Mouse (Mus musculus) kidney, embryonic 16.5 days (tissue): ENCODE results near the gene Xlr3b. TPM values are rescaled to one million over a fixed set of nuclear protein-coding genes. Genes with fewer than 3 reads are reported as not detected.
"Not testable (repeated sequence)": the region's sequence is repeated elsewhere in the genome, so short reads cannot be mapped to it uniquely, and the experiment has no call there.

Source experiments
- ATAC-seq: fragments of 200-750 bp; cut with Nextera tagmentation; 2 replicates; pipeline ENCODE4 v1.8.0; 2017; ENCODE audit warnings: moderate TSS enrichment; ENCODE audit not compliant: low FRiP score, low TSS enrichment
- H3K27ac ChIP-seq: fragments of 300-500 bp; sonication (generic); 2 replicates; pipeline ENCODE4 v1.5.1; 2014; ENCODE audit warnings: low read length
- H3K27me3 ChIP-seq: fragments of 300-500 bp; sonication (generic); 2 replicates; pipeline ENCODE4 v1.6.1; 2014; ENCODE audit warnings: low read length, control low read depth, mixed read lengths; ENCODE audit not compliant: insufficient read depth
- H3K36me3 ChIP-seq: fragments of 300-500 bp; sonication (generic); 2 replicates; pipeline ENCODE4 v1.6.1; 2014; ENCODE audit warnings: low read length, control low read depth, mixed read lengths; ENCODE audit not compliant: insufficient read depth
- H3K4me1 ChIP-seq: fragments of 300-500 bp; sonication (generic); 2 replicates; pipeline ENCODE4 v1.6.1; 2014; ENCODE audit warnings: low read length, control low read depth, mixed read lengths; ENCODE audit not compliant: insufficient read depth
- H3K4me2 ChIP-seq: fragments of 300-500 bp; sonication (generic); replicated peaks from 2 replicates; pipeline ENCODE4 v1.6.1; 2014; ENCODE audit warnings: low read depth, low read length
- H3K4me3 ChIP-seq: fragments of 300-500 bp; sonication (generic); 2 replicates; pipeline ENCODE4 v1.5.1; 2014; ENCODE audit warnings: mild to moderate bottlenecking, low read length
- H3K9ac ChIP-seq: fragments of 300-500 bp; sonication (generic); replicated peaks from 2 replicates; pipeline ENCODE4 v1.6.1; 2014; ENCODE audit warnings: low read length
- H3K9me3 ChIP-seq: fragments of 300-500 bp; sonication (generic); 2 replicates; pipeline ENCODE4 v1.6.1; 2016; ENCODE audit warnings: low read length, control low read depth
- WGBS: fragments of 180-500 bp; shearing (Covaris S2); extraction: QIAGEN DNeasy Blood & Tissue Kit; methylation state at CpG from one replicate; pipeline ENCODE4 v1.1.7; 2014; 5-methylcytosine and 5-hydroxymethylcytosine counted together
- polyA plus RNA-seq: library from polyadenylated mRNA; unstranded; fragments of >200 nt; fragmentation: Nextera tagmentation; extraction: Ambion mirVana; gene quantifications from 2 replicates; pipeline ENCODE4 v1.2.1, GENCODE M21; 2015

Xlr3b gene
- polyA plus RNA-seq, 1 experiment from 2014 or later = 14.0 TPM

GRCm38 (mm10) chrX:73229288-73229687 lies 37.3 kb downstream of the Xlr3b start:
- Histone ChIP-seq H3K27ac (no peak overlapping the region), H3K27me3 (no peaks in the 10 kb centered on the region; the same call in 1 of the 2 replicates), H3K4me2 (peak overlapping the region; percentile 75), H3K9me3 (no peaks in the 10 kb centered on the region), H3K36me3 (no peaks in the 10 kb centered on the region), H3K4me1 (peaks cover 5% of the 10 kb centered on the region; the same call in 1 of the 2 replicates), H3K9ac (peak overlapping the region; percentile 73), H3K4me3 (peak overlapping the region; percentile 60)
- ATAC-seq = no peak
- 35% methylated on average over 3 of the region's 3 CpGs for WGBS

- not testable (repeated sequence) for H3K4me3 ChIP-seq, H3K4me2 ChIP-seq, H3K36me3 ChIP-seq, ATAC-seq, H3K9me3 ChIP-seq, H3K4me1 ChIP-seq, H3K27me3 ChIP-seq, H3K27ac ChIP-seq, H3K9ac ChIP-seq
- 90% methylated on average over 9 of the region's 14 CpGs for WGBS
Measured at GRCm38 (mm10) chrX:73242821-73243325, 50.9 kb downstream of the Xlr3b start, which contains the start of gene Xlr4c. Xlr4c (minus strand) TSS chrX:73243130.

Other genes with a start within 250 kb of the Xlr3b start
- 7.5 and 7.6 TPM in 2 replicates for gene Zfp185, start 204.9 kb upstream of the Xlr3b start, polyA plus RNA-seq
- 0.14 TPM in 1 of 2 replicates, not detected in the other for gene Pnma5, start 155.1 kb upstream of the Xlr3b start, polyA plus RNA-seq
- 0.04 and 0.10 TPM in 2 replicates for gene Pnma3, start 127.4 kb upstream of the Xlr3b start, polyA plus RNA-seq
- gene Xlr4a, start 109.7 kb upstream of the Xlr3b start, polyA plus RNA-seq = 0.54 and 0.98 TPM in 2 replicates
- gene Xlr3a, start 95.1 kb upstream of the Xlr3b start, polyA plus RNA-seq = 2.3 and 3.6 TPM in 2 replicates
- gene Gm14685, start 75.2 kb upstream of the Xlr3b start, polyA plus RNA-seq = not detected in 2 replicates
- not detected in 2 replicates for gene Xlr5b, start 43.4 kb upstream of the Xlr3b start, polyA plus RNA-seq
- gene DXBay18, start 42.8 kb upstream of the Xlr3b start, polyA plus RNA-seq = not detected in 2 replicates
- gene Spin2d, start 15.2 kb upstream of the Xlr3b start, polyA plus RNA-seq = not detected in 2 replicates
- 0.51 and 1.1 TPM in 2 replicates for gene Xlr4b, start 22.1 kb downstream of the Xlr3b start, polyA plus RNA-seq
- gene F8a, start 36.1 kb downstream of the Xlr3b start, polyA plus RNA-seq = 10.6 and 10.7 TPM in 2 replicates
- not detected in 2 replicates for gene Xlr4c, start 50.9 kb downstream of the Xlr3b start, polyA plus RNA-seq
- not detected in 2 replicates for gene Xlr3c, start 73.2 kb downstream of the Xlr3b start, polyA plus RNA-seq
- gene Xlr5a, start 100.8 kb downstream of the Xlr3b start, polyA plus RNA-seq = not detected in 2 replicates
- gene Xlr5c, start 100.8 kb downstream of the Xlr3b start, polyA plus RNA-seq = not detected in 2 replicates
- gene Gm45015, start 144.6 kb downstream of the Xlr3b start, polyA plus RNA-seq = not detected in 2 replicates
- 13.8 and 14.7 TPM in 2 replicates for gene Zfp275, start 150.4 kb downstream of the Xlr3b start, polyA plus RNA-seq
- gene Gm18336, start 206.5 kb downstream of the Xlr3b start, polyA plus RNA-seq = not detected in 2 replicates
- 0.10 TPM in 1 of 2 replicates, not detected in the other for gene Zfp92, start 218.9 kb downstream of the Xlr3b start, polyA plus RNA-seq
- not detected in 2 replicates for gene Trex2, start 243.1 kb downstream of the Xlr3b start, polyA plus RNA-seq